Mouse (Mus musculus): ENCODE measurements at regions not wholly inside any gene's neighbourhood (a gene's known extent, or its start where the extent isn't known, plus 50 kb on each side); places are given as distances from the start of the nearest gene placed in this dataset.

- TF ChIP-seq CTCF (IDR thresholded peaks at IDR 0.05; ENCODE audit: borderline replicate concordance, control insufficient read depth, extremely low read depth, insufficient read depth, low read length, poor library complexity) (no peak), POLR2A (IDR thresholded peaks at IDR 0.05; ENCODE audit: control insufficient read depth, extremely low read depth, insufficient read depth, low read length, poor library complexity) (no peak)
These were observed 104.5 kb downstream of the Fam76b start for GRCm38 (mm10) chr9:13932001-13932508.

Measured in thymus, adult 2 months (tissue).